Mouse (Mus musculus) splenic B cell, adult 2 months (primary cell): ENCODE measurements at regions not wholly inside any gene's neighbourhood (a gene's known extent, or its start where the extent isn't known, plus 50 kb on each side); places are given as distances from the start of the nearest gene placed in this dataset.
A peak's percentile ranks its signal among the peaks of the same experiment; 100 is the strongest.

ENCODE experiments used
- DNase-seq: peaks from one replicate; pipeline ENCODE4 v3.0.0-alpha.2; 2011; ENCODE audit warnings: low read depth, low spot score
- H3K27me3 ChIP-seq: 2 replicates; pipeline ENCODE4 v1.6.1; 2012; ENCODE audit warnings: mild to moderate bottlenecking, low read length, moderate library complexity, mixed read lengths; ENCODE audit not compliant: control insufficient read depth, poor library complexity, insufficient read depth, severe bottlenecking
- H3K36me3 ChIP-seq: 2 replicates; pipeline ENCODE4 v1.6.1; 2012; ENCODE audit warnings: mild to moderate bottlenecking, low read length, moderate library complexity, mixed read lengths; ENCODE audit not compliant: control insufficient read depth, poor library complexity, insufficient read depth, severe bottlenecking

GRCm38 (mm10) chr6:26033392-26033791 is 224.3 kb upstream of the Pot1a start:
- no peaks in the 10 kb centered on the region for H3K27me3 ChIP-seq
- no peak for DNase-seq
- no peaks in the 10 kb centered on the region for H3K36me3 ChIP-seq

GRCm38 (mm10) chr6:26015388-26015787 is 206.3 kb upstream of the Pot1a start:
- no peaks in the 10 kb centered on the region for H3K27me3 ChIP-seq
- DNase-seq, result no peak
- H3K36me3 ChIP-seq, result no peaks in the 10 kb centered on the region

GRCm38 (mm10) chr6:25994044-25994443 is 185.0 kb upstream of the Pot1a start:
- no peaks in the 10 kb centered on the region for H3K27me3 ChIP-seq
- no peak for DNase-seq
- H3K36me3 ChIP-seq, result no peaks in the 10 kb centered on the region

- peak; percentile 1 for DNase-seq
- no peaks in the 10 kb centered on the region for H3K27me3 ChIP-seq
- no peaks in the 10 kb centered on the region for H3K36me3 ChIP-seq
Measured at GRCm38 (mm10) chr6:25978171-25978847, 169.3 kb upstream of the Pot1a start.

GRCm38 (mm10) chr6:25965452-25965851 is 156.4 kb upstream of the Pot1a start:
- Histone ChIP-seq H3K36me3 (no peaks in the 10 kb centered on the region), H3K27me3 (no peaks in the 10 kb centered on the region)
- DNase-seq, result no peak

- no peaks in the 10 kb centered on the region for H3K27me3 ChIP-seq
- peak; percentile 1 for DNase-seq
- H3K36me3 ChIP-seq, result no peaks in the 10 kb centered on the region
Measured at GRCm38 (mm10) chr6:25931148-25931553, 122.1 kb upstream of the Pot1a start.

GRCm38 (mm10) chr6:25917852-25918465 is 108.9 kb upstream of the Pot1a start:
- Histone ChIP-seq H3K36me3 (no peaks in the 10 kb centered on the region), H3K27me3 (no peaks in the 10 kb centered on the region)
- DNase-seq, result no peak

GRCm38 (mm10) chr6:25914122-25914521 is 105.1 kb upstream of the Pot1a start:
- no peaks in the 10 kb centered on the region for H3K36me3 ChIP-seq
- DNase-seq, result no peak
- H3K27me3 ChIP-seq, result no peaks in the 10 kb centered on the region

GRCm38 (mm10) chr6:25899944-25900343 is 90.9 kb upstream of the Pot1a start:
- no peak for DNase-seq
- Histone ChIP-seq H3K36me3 (no peaks in the 10 kb centered on the region), H3K27me3 (no peaks in the 10 kb centered on the region)

- H3K27me3 ChIP-seq, result no peaks in the 10 kb centered on the region
- DNase-seq, result no peak
- no peaks in the 10 kb centered on the region for H3K36me3 ChIP-seq
Measured at GRCm38 (mm10) chr6:25894454-25895250, 85.6 kb upstream of the Pot1a start.

- DNase-seq, result no peak
- Histone ChIP-seq H3K36me3 (no peaks in the 10 kb centered on the region), H3K27me3 (no peaks in the 10 kb centered on the region; the same call in 1 of the 2 replicates)
Measured at GRCm38 (mm10) chr6:25867922-25868321, 58.9 kb upstream of the Pot1a start.
